Mouse (Mus musculus) G1E (cell line): ENCODE results near the gene Gm21987.
A peak's percentile ranks its signal among the peaks of the same experiment; 100 is the strongest.

ENCODE experiments used
- CTCF ChIP-seq: IDR thresholded peaks from 2 replicates; pipeline ENCODE4 v1.5.1; 2012; ENCODE audit warnings: low read depth, low read length, inconsistent platforms, mixed read lengths
- GATA1 ChIP-seq: IDR thresholded peaks from 2 replicates; pipeline ENCODE4 v1.6.1; 2012; ENCODE audit warnings: borderline replicate concordance, low read length, inconsistent platforms, mixed read lengths
- GATA2 ChIP-seq: IDR thresholded peaks from 2 replicates; pipeline ENCODE4 v1.6.1; 2012; ENCODE audit warnings: low read depth, low read length, inconsistent platforms, borderline replicate concordance
- POLR2AphosphoS5 ChIP-seq: IDR thresholded peaks from 2 replicates; pipeline ENCODE4 v1.6.1; 2012; ENCODE audit warnings: low read depth, low read length, inconsistent platforms; ENCODE audit not compliant: insufficient replicate concordance
- TAL1 ChIP-seq: conservative IDR thresholded peaks from 2 replicates; pipeline ENCODE4 v1.6.1; 2012; ENCODE audit warnings: low read depth, low read length, inconsistent platforms, mixed read lengths

- TF ChIP-seq CTCF (no peak), POLR2AphosphoS5 (no peak), TAL1 (peak; percentile 46), GATA2 (no peak), GATA1 (no peak)
Measured at GRCm38 (mm10) chr16:38350361-38350855, 3.6 kb downstream of the Gm21987 start.
